Mouse (Mus musculus): ENCODE measurements around the gene Mrm1. TPM values are rescaled to one million over a fixed set of nuclear protein-coding genes. Genes with fewer than 3 reads are reported as not detected.
A peak's percentile ranks its signal among the peaks of the same experiment; 100 is the strongest.
"Not testable (repeated sequence)": the region's sequence is repeated elsewhere in the genome, so short reads cannot be mapped to it uniquely, and the experiment has no call there.

The Mrm1 gene
- total and polyA plus RNA-seq, 2 experiments from 2014 or later: 21.5 to 33.7 TPM

DNA sequence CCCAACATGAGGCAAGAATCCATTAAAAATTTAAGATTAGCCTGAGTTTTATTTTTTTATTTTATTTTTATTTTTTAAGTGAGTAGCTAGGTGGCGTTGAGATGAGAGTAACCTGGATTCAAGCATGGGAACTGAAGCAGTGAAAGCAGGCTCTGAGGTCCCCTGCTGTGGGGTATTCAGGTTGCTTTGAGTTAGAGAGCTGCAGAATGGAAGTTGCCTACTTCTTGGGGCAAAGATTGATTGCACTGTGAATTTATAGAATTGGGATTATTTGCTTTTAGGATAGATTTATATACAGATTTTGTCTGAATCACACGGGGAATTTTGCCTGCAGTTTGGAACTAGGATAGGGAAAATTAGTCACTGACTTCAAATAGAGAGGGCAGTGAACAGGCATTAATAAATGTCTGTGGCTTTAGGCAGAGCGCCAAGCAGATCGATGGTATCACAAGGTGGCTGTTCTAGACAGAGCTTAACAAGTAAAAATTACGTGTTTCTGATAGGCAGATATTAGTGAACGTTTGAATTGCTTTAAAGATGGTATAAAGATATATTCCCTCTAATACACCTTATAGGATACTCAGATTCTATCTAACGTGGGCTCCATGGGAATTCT is 28.3 kb upstream of the Mrm1 start:
- 78% methylated on average over 7 of the region's 7 CpGs for WGBS
- ATAC-seq (ENCODE audit: insufficient read depth, low read depth) (no peak), DNase-seq (ENCODE audit: low spot score) (no peak)
- no peak overlapping the region for H3K9ac ChIP-seq (replicated peaks; ENCODE audit: low read depth, low read length)
- TF ChIP-seq EP300 (IDR thresholded peaks at IDR 0.05; ENCODE audit: low read depth) (no peak), CTCF (IDR thresholded peaks at IDR 0.05; ENCODE audit: low read depth) (no peak)
- H3K4me2 ChIP-seq (ENCODE audit: low read depth, low read length): no peak overlapping the region
- H3K4me1 ChIP-seq (ENCODE audit: control insufficient read depth, insufficient read depth): no peaks in the 10 kb centered on the region
- H3K27ac ChIP-seq (ENCODE audit: low read depth): no peak overlapping the region
- H3K27me3 ChIP-seq (ENCODE audit: control insufficient read depth, insufficient read depth, low read length): no peaks in the 10 kb centered on the region
- H3K36me3 ChIP-seq (replicated peaks; ENCODE audit: control insufficient read depth, insufficient read depth, low read length): peaks cover 59% of the 10 kb centered on the region
- H3K9me3 ChIP-seq (replicated peaks; ENCODE audit: control insufficient read depth, low read length): no peaks in the 10 kb centered on the region
- no peak overlapping the region for H3K4me3 ChIP-seq (ENCODE audit: low read depth, low read length)

GRCm38 (mm10) chr11:84846741-84847474 is 27.6 kb upstream of the Mrm1 start:
- TF ChIP-seq CTCF (IDR thresholded peaks at IDR 0.05; ENCODE audit: low read depth) (no peak), EP300 (IDR thresholded peaks at IDR 0.05; ENCODE audit: low read depth) (no peak)
- ATAC-seq (ENCODE audit: insufficient read depth, low read depth) (no peak), DNase-seq (ENCODE audit: low spot score) (no peak)
- Histone ChIP-seq H3K4me1 (ENCODE audit: control insufficient read depth, insufficient read depth) (no peaks in the 10 kb centered on the region), H3K4me3 (ENCODE audit: low read depth, low read length) (no peak overlapping the region), H3K27ac (ENCODE audit: low read depth) (no peak overlapping the region), H3K9me3 (replicated peaks; ENCODE audit: control insufficient read depth, low read length) (no peaks in the 10 kb centered on the region), H3K9ac (replicated peaks; ENCODE audit: low read depth, low read length) (no peak overlapping the region), H3K36me3 (replicated peaks; ENCODE audit: control insufficient read depth, insufficient read depth, low read length) (peaks cover 56% of the 10 kb centered on the region), H3K4me2 (ENCODE audit: low read depth, low read length) (no peak overlapping the region), H3K27me3 (ENCODE audit: control insufficient read depth, insufficient read depth, low read length) (no peaks in the 10 kb centered on the region)
- WGBS: 95% methylated on average over 15 of the region's 15 CpGs

GRCm38 (mm10) chr11:84839330-84839729 is 20.0 kb upstream of the Mrm1 start:
- Histone ChIP-seq H3K4me2 (ENCODE audit: low read depth, low read length) (no peak overlapping the region), H3K27ac (ENCODE audit: low read depth) (no peak overlapping the region), H3K36me3 (replicated peaks; ENCODE audit: control insufficient read depth, insufficient read depth, low read length) (peaks cover 71% of the 10 kb centered on the region), H3K9ac (replicated peaks; ENCODE audit: low read depth, low read length) (no peak overlapping the region), H3K4me3 (ENCODE audit: low read depth, low read length) (no peak overlapping the region), H3K27me3 (ENCODE audit: control insufficient read depth, insufficient read depth, low read length) (no peaks in the 10 kb centered on the region), H3K9me3 (replicated peaks; ENCODE audit: control insufficient read depth, low read length) (no peaks in the 10 kb centered on the region), H3K4me1 (ENCODE audit: control insufficient read depth, insufficient read depth) (no peaks in the 10 kb centered on the region)
- WGBS: 87% methylated on average over 2 of the region's 2 CpGs
- TF ChIP-seq EP300 (IDR thresholded peaks at IDR 0.05; ENCODE audit: low read depth): no peak
- TF ChIP-seq CTCF (IDR thresholded peaks at IDR 0.05; ENCODE audit: low read depth): no peak
- ATAC-seq (ENCODE audit: insufficient read depth, low read depth): no peak
- no peak for DNase-seq (ENCODE audit: low spot score)

DNA sequence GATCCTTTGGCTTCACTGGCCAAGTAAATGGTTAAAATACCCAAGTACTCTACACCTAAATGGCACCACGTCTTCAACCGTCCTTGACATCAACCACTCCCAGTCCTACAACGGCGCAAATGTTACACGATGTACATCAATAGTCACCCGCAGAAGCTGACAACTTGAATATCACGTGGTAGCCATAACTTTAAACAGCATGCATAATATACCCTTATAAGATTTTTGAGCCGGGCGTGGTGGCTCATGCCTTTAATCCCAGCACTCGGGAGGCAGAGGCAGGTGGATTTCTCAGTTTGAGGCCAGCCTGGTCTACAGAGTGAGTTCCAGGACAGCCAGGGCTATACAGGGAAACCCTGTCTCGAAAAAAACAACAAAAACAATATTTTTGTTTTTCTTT is 10.2 kb upstream of the Mrm1 start:
- not testable (repeated sequence) for ATAC-seq (ENCODE audit: insufficient read depth, low read depth); DNase-seq (ENCODE audit: low spot score)

DNA sequence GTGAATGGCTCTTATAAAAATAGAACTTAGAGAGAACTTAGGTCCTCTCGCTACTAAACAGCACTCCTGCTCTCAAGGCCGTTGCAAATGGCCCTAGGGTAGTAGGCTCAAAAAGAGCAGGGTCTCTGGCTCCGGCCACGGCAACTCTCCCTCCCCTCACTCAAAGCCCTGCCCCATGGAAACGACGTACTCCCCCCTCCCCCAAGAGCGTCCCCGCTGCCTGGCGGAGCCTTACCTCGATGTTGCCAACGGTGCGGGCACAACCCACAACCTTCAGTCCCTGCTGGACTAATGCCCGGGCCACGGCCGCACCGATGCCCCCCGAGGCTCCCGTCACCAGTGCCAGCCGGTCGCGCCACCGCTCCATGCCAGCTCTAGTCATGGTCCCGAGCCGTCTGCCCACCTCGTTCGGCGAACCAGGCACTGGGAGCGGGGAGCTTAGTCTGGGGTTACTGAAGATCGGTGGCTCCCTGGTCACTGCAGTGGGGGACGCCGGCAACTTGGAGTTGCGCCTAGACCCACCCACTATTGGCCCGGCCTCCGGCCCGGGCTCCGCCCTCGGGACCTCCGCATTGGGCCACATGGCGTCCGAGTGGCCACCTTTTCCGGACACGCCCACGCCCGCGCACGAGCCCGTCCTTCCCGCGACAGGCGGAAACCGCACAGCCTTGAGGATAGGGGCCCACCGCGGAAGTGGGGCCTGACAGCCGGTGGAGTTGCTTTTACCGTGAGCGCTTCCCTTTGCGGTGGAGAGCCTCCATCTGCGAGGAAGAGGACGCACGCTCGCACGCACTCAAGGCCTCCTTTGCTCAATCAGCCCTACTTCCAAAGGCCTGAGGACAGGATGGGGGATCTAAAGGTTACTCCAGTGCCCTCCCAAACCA is 9.4 kb upstream of the Mrm1 start, which contains the start of gene Dhrs11:
TSS of gene Dhrs11 (minus strand) at position 479 of the 884 bp plus-strand sequence.
- Histone ChIP-seq H3K9me3 (replicated peaks; ENCODE audit: control insufficient read depth, low read length) (no peaks in the 10 kb centered on the region), H3K27me3 (ENCODE audit: control insufficient read depth, insufficient read depth, low read length) (no peaks in the 10 kb centered on the region), H3K4me3 (ENCODE audit: low read depth, low read length) (peak within 1 kb of the TSS; percentile 89), H3K36me3 (replicated peaks; ENCODE audit: control insufficient read depth, insufficient read depth, low read length) (peaks cover 27% of the 10 kb centered on the region), H3K9ac (replicated peaks; ENCODE audit: low read depth, low read length) (peak within 1 kb of the TSS; percentile 78), H3K4me2 (ENCODE audit: low read depth, low read length) (peak within 1 kb of the TSS; percentile 74), H3K4me1 (ENCODE audit: control insufficient read depth, insufficient read depth) (peaks cover 27% of the 10 kb centered on the region), H3K27ac (ENCODE audit: low read depth) (peak within 1 kb of the TSS; percentile 97)
- TF ChIP-seq EP300 (IDR thresholded peaks at IDR 0.05; ENCODE audit: low read depth) (peak; percentile 88; the same call in 1 of the 2 replicates), CTCF (IDR thresholded peaks at IDR 0.05; ENCODE audit: low read depth) (no peak)
- DNase-seq (ENCODE audit: low spot score): peak; percentile 91
- ATAC-seq (ENCODE audit: insufficient read depth, low read depth): peak; percentile 93
- under 1% methylated on average over 61 of the region's 62 CpGs for WGBS

More for the DNA sequence above, 10.2 kb upstream of the Mrm1 start:
- peak overlapping the region; percentile 89 for H3K4me3 ChIP-seq (ENCODE audit: low read depth, low read length)
- H3K27me3 ChIP-seq (ENCODE audit: control insufficient read depth, insufficient read depth, low read length); H3K9me3 ChIP-seq (replicated peaks; ENCODE audit: control insufficient read depth, low read length): not testable (repeated sequence)
- peak overlapping the region; percentile 97 for H3K27ac ChIP-seq (ENCODE audit: low read depth)
- peak overlapping the region; percentile 78; the same call in 1 of the 2 replicates for H3K9ac ChIP-seq (replicated peaks; ENCODE audit: low read depth, low read length)
- WGBS: 65% methylated on average over 11 of the region's 11 CpGs
- H3K36me3 ChIP-seq (replicated peaks; ENCODE audit: control insufficient read depth, insufficient read depth, low read length): peaks cover 34% of the 10 kb centered on the region
- peaks cover 20% of the 10 kb centered on the region for H3K4me1 ChIP-seq (ENCODE audit: control insufficient read depth, insufficient read depth)
- peak overlapping the region; percentile 74 for H3K4me2 ChIP-seq (ENCODE audit: low read depth, low read length)

All from heart, postnatal 0 days (tissue).